Mouse (Mus musculus): ENCODE measurements around the gene Slc25a47. TPM values are rescaled to one million over a fixed set of nuclear protein-coding genes. Genes with fewer than 3 reads are reported as not detected.
A peak's percentile ranks its signal among the peaks of the same experiment; 100 is the strongest.

The Slc25a47 gene
- polyA plus RNA-seq, 1 experiment from 2014 or later = 6.4 TPM

- ATAC-seq = no peak
- Histone ChIP-seq H3K9ac (ENCODE audit: low read depth, low read length) (no peak overlapping the region), H3K4me1 (ENCODE audit: control insufficient read depth, insufficient read depth, low read depth, low read length) (peaks cover 30% of the 10 kb centered on the region), H3K27ac (ENCODE audit: low read depth, low read length) (0 out of 2 replicates have a peak overlapping the region, but pooled peaks have one; percentile 27), H3K36me3 (ENCODE audit: control insufficient read depth, insufficient read depth, low read length) (no peaks in the 10 kb centered on the region), H3K4me2 (ENCODE audit: low read length) (no peak overlapping the region), H3K4me3 (ENCODE audit: low read length) (no peak overlapping the region), H3K27me3 (replicated peaks; ENCODE audit: control insufficient read depth, insufficient read depth, low read length) (no peaks in the 10 kb centered on the region), H3K9me3 (ENCODE audit: control insufficient read depth, low read length) (no peaks in the 10 kb centered on the region)
- WGBS = 23% methylated on average over 8 of the region's 8 CpGs
These were observed 68.4 kb downstream of the Slc25a47 start for GRCm38 (mm10) chr12:108904276-108904653.

- no peak overlapping the region for H3K9ac ChIP-seq (ENCODE audit: low read depth, low read length)
These were observed 69.9 kb downstream of the Slc25a47 start for GRCm38 (mm10) chr12:108905620-108906302.

GRCm38 (mm10) chr12:108906398-108906797, 70.6 kb downstream of the Slc25a47 start:
- H3K9ac ChIP-seq (ENCODE audit: low read depth, low read length) = no peak overlapping the region
- H3K27ac ChIP-seq (ENCODE audit: low read depth, low read length) = no peak overlapping the region
- H3K4me3 ChIP-seq (ENCODE audit: low read length) = no peak overlapping the region
- no peaks in the 10 kb centered on the region for H3K27me3 ChIP-seq (replicated peaks; ENCODE audit: control insufficient read depth, insufficient read depth, low read length)
- no peaks in the 10 kb centered on the region for H3K36me3 ChIP-seq (ENCODE audit: control insufficient read depth, insufficient read depth, low read length)
- H3K4me1 ChIP-seq (ENCODE audit: control insufficient read depth, insufficient read depth, low read depth, low read length) = peaks cover 37% of the 10 kb centered on the region
- 36% methylated on average over 12 of the region's 12 CpGs for WGBS
- no peak overlapping the region for H3K4me2 ChIP-seq (ENCODE audit: low read length)
- H3K9me3 ChIP-seq (ENCODE audit: control insufficient read depth, low read length) = no peaks in the 10 kb centered on the region
- ATAC-seq = no peak

More at GRCm38 (mm10) chr12:108905620-108906302, 69.9 kb downstream of the Slc25a47 start:
- Histone ChIP-seq H3K4me3 (ENCODE audit: low read length) (no peak overlapping the region), H3K27ac (ENCODE audit: low read depth, low read length) (no peak overlapping the region), H3K9me3 (ENCODE audit: control insufficient read depth, low read length) (no peaks in the 10 kb centered on the region), H3K27me3 (replicated peaks; ENCODE audit: control insufficient read depth, insufficient read depth, low read length) (no peaks in the 10 kb centered on the region), H3K36me3 (ENCODE audit: control insufficient read depth, insufficient read depth, low read length) (no peaks in the 10 kb centered on the region), H3K4me1 (ENCODE audit: control insufficient read depth, insufficient read depth, low read depth, low read length) (peaks cover 37% of the 10 kb centered on the region), H3K4me2 (ENCODE audit: low read length) (no peak overlapping the region)
- 19% methylated on average over 14 of the region's 14 CpGs for WGBS
- no peak for ATAC-seq

MicroRNA genes within 50 kb of the gene (microRNA counts, 519-probe panel; counts per million panel counts)
- microRNA mmu-miR-345-3p = not detected
- 2,338 counts per million, percentile 55 among the panel's probes with 10 or more counts for microRNA mmu-miR-345-5p

Small RNA genes within 50 kb of the gene (microRNA-seq; reads per million reads assigned to microRNA genes)
- 83.7 reads per million, percentile 46 among the genes with 10 or more reads in this experiment for gene Mir345

Other genes starting within 250 kb of the Slc25a47 start
- gene Degs2, start 133.7 kb upstream of the Slc25a47 start, polyA plus RNA-seq (2015; fragmentation: Nextera tagmentation; extraction: Ambion mirVana) = 1.8 and 2.5 TPM in 2 replicates
- 9.7 and 9.8 TPM in 2 replicates for gene Yy1, start 43.1 kb upstream of the Slc25a47 start, polyA plus RNA-seq (2015; fragmentation: Nextera tagmentation; extraction: Ambion mirVana)
- gene Slc25a29, start 163 bp upstream of the Slc25a47 start, polyA plus RNA-seq (2015; fragmentation: Nextera tagmentation; extraction: Ambion mirVana) = 18.2 and 19.6 TPM in 2 replicates
- 5.0 and 6.0 TPM in 2 replicates for gene Wdr25, start 57.6 kb downstream of the Slc25a47 start, polyA plus RNA-seq (2015; fragmentation: Nextera tagmentation; extraction: Ambion mirVana)
- 108 and 115 TPM in 2 replicates for gene Wars, start 58.1 kb downstream of the Slc25a47 start, polyA plus RNA-seq (2015; fragmentation: Nextera tagmentation; extraction: Ambion mirVana)
- gene Begain, start 232.2 kb downstream of the Slc25a47 start, polyA plus RNA-seq (2015; fragmentation: Nextera tagmentation; extraction: Ambion mirVana) = 22.4 and 27.0 TPM in 2 replicates

Measured in hindbrain, embryonic 16.5 days (tissue).